Mouse (Mus musculus) adrenal gland, adult 18-20 months (tissue): ENCODE data around the gene Wdr75. TPM values are rescaled to one million over a fixed set of nuclear protein-coding genes. Genes with fewer than 3 reads are reported as not detected.

Source experiments
- DNase-seq, 2 experiments: peaks; one replicate each; pipeline ENCODE4 v3.0.0; 2021 to 2022; ENCODE audit warnings: low spot score in 2 of 2
- long read RNA-seq, 2 experiments: library from polyadenylated mRNA; stranded (forward); transcript quantifications; one replicate each; pipeline ENCODE4 v2.0.0; 2021
- total RNA-seq, 2 experiments: library from RNA; stranded (reverse); gene quantifications; 1 replicate in 1 of 2; 2 replicates in 1 of 2; pipeline ENCODE4 v1.2.3; 2021

Wdr75 gene
- total RNA-seq: 10 to 100 TPM; 49.6 to 59.2 TPM
- long read RNA-seq, experiment 1, transcript Wdr75-201 (21 exons, 2,953 nt): major isoform, 24 of 28 reads
- long read RNA-seq, experiment 1, partial matches to known transcripts: 1 of 28 reads
- long read RNA-seq, experiment 1, other reads (novel, unspliced or antisense): 3 of 28 reads
- long read RNA-seq, experiment 2, transcript Wdr75-201 (21 exons, 2,953 nt): major isoform, 53 of 65 reads
- long read RNA-seq, experiment 2, partial matches to known transcripts: 6 of 65 reads
- long read RNA-seq, experiment 2, other reads (novel, unspliced or antisense): 6 of 65 reads

DNA sequence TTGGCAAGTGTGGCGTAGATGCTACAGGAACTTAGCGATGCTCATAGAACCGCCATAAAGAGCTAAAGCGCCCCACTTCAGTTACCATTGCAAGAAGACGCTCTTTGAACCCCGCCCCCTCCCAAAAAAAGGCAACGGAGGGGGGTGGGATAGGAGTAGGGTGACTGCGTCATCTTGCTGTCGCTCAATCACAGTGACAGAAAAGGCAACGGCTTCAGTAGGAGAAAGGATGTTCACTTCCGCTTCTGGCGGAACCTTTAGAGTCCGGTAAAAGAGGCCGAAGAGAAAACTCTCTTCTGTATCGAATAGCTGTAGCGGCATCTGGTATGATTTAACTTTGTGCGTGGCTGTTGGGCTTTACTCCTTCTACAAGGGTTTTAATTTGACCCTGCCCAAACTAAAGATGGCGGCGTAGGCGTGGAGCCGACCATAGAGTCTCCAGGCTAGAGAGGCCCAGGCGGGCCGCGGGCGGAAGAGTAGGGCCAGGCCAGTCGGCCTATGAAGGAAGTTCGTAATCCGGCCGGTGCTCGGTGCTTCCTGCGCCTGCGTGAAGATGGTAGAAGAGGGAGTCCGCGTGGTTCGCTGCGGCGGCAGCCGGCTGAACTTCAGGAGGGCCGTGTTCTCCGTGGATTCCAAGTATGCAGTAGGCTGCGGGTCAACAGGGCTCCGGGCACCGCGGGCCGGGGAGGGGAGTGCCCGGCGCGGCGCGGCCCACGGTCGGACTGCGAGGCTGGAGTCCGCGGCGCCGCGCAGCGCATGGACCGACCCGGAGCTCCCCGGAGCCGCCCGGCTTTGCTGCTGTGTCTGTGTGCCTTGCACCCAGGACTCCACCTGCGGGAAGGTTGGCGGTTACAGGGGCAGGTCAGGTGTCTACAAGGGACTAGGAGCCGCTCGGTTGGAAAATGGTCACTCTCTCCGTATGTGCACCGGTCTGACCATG is at the start of gene Wdr75:
TSS of gene Wdr75 (plus strand) at position 198 of the 940 bp plus-strand sequence.
- peak; percentile 93 to 95 for DNase-seq

GRCm38 (mm10) chr1:45755902-45756301 is 39.1 kb upstream of the Wdr75 start:
- DNase-seq: no peak

DNA sequence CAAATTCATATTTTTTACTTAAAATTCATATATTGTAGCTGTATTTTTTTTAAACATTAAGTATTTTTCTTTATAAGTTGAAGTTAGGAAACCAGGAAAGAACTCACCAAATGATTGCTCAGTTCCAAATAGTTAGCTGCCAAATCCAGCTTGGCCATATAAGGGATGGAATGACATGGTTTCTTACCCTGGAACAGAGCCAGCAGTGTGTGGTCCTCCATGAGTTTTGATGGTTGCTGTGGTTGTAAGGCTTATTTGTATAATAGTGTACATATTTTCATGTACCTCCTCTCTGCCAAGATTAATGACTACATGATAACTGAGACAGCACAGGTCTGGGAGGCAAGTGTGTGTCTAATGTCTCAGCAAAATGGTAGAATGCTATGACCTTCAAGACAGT is 38.3 kb upstream of the Wdr75 start:
- DNase-seq: no peak

- DNase-seq: no peak
These were observed 37.0 kb upstream of the Wdr75 start for GRCm38 (mm10) chr1:45758011-45758410.

- DNase-seq: no peak
These were observed 34.1 kb upstream of the Wdr75 start for GRCm38 (mm10) chr1:45760667-45761467.

GRCm38 (mm10) chr1:45761468-45761795 is 33.5 kb upstream of the Wdr75 start:
- no peak for DNase-seq

- no peak for DNase-seq
These were observed 29.3 kb upstream of the Wdr75 start for GRCm38 (mm10) chr1:45765678-45766077.

GRCm38 (mm10) chr1:45766123-45766522 is 28.8 kb upstream of the Wdr75 start:
- DNase-seq: peak; percentile 49 to 69

GRCm38 (mm10) chr1:45767533-45767932 is 27.4 kb upstream of the Wdr75 start:
- no peak for DNase-seq

- no peak for DNase-seq
These were observed 25.6 kb upstream of the Wdr75 start for GRCm38 (mm10) chr1:45769321-45769720.

DNA sequence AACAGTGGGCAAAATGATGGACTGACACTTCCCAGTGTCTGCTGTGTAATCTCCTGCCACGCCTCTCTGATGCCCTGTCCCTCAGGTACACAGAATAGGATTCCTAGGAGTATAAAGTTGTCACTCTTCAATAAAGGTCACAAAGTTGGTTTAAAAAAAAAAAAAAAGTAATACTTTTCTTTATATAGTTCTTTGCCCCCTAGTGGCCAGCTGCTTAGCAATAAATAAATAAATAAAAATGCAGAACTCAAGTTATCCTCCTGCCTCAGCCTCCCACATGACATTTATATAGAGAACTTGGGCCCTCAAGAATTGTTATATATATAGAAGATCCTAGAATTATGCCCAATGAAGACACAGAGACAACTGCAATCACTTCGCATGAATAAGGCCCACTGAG is 24.9 kb upstream of the Wdr75 start:
- DNase-seq: no peak

DNA sequence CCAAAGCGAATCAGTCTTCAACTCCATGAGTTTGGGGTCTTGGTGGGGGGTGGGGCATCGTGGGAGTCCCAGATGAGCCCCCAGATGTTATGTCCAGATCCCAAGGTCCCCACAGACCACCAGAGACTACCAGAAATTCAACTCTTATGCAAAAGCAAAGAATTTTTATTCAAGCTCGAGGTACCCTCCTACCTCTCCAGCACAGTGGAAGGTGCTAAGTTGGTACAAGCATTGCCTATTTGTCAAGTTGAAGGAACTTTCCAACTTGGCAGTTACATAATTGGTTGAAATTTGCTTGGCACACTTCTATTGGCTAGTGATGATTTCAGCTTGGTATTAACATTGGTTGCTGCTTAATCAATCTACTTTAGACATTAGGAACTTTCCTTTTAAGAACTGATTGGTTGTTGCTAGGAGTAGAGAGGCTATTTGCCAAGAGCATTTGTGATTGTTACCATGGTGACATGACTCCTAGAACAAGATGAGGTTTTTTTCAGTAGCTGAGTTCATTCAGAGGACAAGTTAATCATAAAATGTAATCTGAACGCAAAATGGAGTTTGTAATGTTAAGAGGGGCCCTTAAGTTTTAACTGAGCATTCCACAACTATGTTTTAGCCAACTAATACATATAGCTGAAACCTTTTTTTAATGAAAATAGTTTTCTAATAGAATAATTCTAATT is 14.2 kb upstream of the Wdr75 start:
- DNase-seq: no peak

DNA sequence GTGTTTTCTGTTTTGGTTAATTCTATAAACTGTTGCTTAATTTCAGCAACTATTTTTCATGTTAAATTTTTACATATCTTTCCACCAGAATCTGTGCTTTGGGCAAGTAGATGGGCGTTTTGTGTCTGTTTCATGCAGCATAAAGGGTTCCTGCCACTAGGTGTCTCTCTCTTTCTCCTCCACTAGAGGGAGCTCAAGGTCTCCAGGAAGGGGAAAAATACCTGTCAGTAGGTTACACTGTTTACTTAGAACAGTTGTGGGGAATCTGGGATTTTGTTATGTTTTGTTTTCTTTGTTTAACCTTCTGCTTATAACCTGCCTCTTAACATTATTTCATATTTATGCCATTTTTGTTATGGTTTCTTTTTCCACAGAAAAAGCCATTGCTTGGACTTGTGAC is 21.9 kb downstream of the Wdr75 start:
- no peak for DNase-seq

DNA sequence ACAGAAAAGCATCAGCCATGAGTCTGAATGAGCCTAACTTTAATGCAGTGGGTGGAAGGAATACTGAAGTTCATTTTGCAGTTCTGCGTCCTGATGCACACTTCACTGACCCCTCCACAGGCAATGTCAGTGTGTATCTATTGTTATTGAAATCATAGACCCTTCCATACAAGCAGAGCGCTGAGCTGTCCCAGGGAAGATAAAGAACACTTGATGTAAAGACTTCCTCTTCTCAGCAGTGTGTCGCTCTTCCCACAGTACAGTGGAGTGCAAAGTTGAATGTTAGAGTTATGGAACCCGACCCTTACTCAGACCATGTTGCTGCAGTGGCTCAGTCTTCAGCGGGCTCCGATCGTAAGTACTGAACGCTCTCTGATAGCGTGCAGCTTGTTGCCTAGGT is 23.6 kb downstream of the Wdr75 start:
- DNase-seq: no peak

DNA sequence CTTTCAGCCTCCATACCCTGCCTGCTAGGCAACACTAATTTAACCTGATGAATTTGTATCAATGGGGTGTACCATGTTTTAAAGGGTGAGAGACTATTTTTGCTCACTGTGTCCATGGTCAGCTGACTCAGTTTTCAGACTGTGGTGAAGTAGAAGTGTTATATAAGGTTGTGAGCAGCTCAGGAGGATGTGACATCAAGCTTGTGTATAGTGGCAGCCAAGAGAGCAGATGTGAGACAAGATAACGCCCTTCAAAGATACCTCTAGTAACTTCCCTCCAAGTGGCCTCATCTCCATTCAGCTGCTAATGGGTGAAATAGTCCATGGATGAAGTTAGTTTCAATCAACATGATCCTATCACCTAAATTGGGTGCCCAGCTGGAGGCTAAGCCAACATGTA is 29.5 kb downstream of the Wdr75 start:
- DNase-seq: no peak

DNA sequence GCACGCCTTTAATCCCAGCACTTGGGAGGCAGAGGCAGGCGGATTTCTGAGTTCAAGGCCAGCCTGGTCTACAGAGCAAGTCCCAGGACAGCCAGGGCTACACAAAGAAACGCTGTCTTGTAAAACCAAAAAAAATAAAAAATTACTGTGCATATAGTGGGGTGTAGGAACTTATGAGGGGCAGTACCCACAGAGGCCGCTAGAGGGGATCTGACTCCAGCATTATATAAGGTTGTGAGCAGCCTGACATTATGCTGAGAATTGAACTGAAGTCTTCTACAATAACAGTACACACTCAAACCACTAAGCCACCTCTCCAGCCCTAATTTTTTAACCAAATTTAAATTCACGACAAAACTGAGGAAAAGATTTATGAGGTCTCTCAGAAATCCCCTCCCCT is 30.2 kb downstream of the Wdr75 start:
- peak; percentile 51 to 62 for DNase-seq

DNA sequence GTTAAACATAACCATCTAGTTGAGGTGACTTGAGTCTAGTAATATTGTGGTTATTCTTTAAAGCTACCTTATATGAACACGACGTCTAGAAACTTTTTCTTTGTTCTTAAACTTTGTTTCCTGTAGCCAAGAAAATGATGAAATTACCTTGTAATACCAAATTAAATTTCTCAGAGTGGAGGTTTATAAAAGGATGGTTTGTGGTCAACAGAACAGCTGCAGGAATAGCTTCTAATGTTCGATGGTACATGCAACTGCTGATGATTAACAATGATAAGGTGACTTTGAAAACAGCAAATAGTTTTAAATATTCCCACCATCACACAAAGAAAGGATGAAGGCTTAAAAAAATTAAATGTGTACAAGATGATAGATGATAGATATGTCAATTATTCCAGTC is 30.7 kb downstream of the Wdr75 start:
- DNase-seq: no peak

DNA sequence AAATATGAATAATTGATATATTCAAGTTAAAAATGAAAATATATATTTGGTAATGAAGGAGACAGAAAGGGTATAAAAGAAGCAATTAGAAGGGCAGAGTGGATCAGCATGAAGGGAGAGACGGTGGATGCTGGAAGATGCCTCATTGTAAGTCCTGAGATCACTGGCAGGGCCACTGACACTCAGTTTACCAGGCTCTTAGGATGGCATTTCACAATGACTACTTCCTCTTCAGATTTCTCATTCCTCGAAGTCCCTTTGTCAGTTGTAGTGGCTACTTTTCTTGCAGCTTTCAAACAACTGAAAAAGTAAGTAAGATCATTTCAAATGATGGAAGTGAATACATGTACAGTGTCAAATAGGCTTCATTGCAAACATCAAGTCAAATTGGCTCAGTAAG is 31.2 kb downstream of the Wdr75 start:
- DNase-seq: no peak

- no peak for DNase-seq
These were observed 31.8 kb downstream of the Wdr75 start for GRCm38 (mm10) chr1:45826796-45827195.

DNA sequence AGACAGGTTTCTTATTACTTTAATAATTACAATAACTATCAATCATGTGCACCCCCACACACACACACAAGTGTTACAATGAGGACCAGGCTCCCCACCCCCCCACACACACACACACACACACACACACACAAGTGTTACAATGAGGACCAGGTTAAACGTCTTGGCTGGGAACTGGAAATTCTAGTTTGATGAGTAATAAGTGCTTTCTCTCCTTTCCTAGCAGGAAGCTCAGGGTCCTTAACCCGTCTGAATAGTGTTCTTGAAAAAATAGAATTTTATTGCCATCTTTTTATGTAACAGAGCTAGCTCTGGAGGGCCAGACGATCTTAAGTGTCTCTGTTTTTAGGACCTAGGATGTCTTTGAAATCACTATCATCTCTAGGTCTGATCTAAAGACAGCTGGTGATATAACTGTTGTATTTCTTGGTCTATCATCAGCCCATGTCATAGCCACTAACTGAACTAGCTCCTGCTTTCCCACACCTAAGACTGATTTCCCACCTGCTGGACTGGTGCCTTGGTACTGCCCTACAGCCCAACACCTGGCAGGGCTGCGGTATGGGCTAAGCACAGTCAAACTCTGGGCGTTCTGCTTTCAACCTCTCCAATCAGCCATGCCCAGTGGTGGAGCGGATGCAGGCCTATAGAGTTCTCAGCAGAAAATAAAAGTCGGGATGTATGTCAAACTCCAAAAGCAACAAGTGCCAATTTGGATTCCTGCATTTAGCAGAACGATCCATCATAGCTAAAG is 35.7 kb downstream of the Wdr75 start:
- no peak for DNase-seq
